ENCODE assay signal across 18 mouse cellular contexts in genomic region chr6:17466526-17466925, GRCm38 (mm10). TPM values are rescaled to one million over a fixed set of nuclear protein-coding genes. Genes with fewer than 3 reads are reported as not detected.
A peak's percentile ranks its signal among the peaks of the same experiment; 100 is the strongest.
DNase-seq lines count a peak whose midpoint lies in the region; ATAC-seq and TF ChIP-seq lines count a peak whose summit lies in the region.
"Had no signal": no experiment of that assay in that cellular context is flagged by ENCODE, and none has a peak within 500 bp of the region (broad histone marks: within the 10 kb centered on the region; RNA-seq: fewer than 3 reads in every experiment).

No protein-coding gene starts in this region.

- 72% methylated on average over 3 of the region's 3 CpGs for WGBS in kidney, embryonic 15.5 days
- WGBS in liver, embryonic 11.5 days = 41% methylated on average over 3 of the region's 3 CpGs

- H3ac ChIP-seq in myocyte (ENCODE audit: control insufficient read depth, insufficient read length) = no peak overlapping the region

- ATAC-seq in kidney, embryonic 15.5 days (replicated peaks; ENCODE audit: low FRiP score) = no peak
- peak; percentile 46 for ATAC-seq in common myeloid progenitor, adult 5-6 weeks (replicated peaks; ENCODE audit: low read depth, poor library complexity, severe bottlenecking)
- no peak for ATAC-seq in liver, embryonic 11.5 days (replicated peaks; ENCODE audit: low FRiP score)
- ATAC-seq: midbrain, embryonic 15.5 days had no signal

- no peak for TF ChIP-seq POLR2A in myocyte (IDR thresholded peaks at IDR 0.05; ENCODE audit: insufficient read length, low read depth)

- no peak overlapping the region for H3K9ac ChIP-seq in kidney, embryonic 15.5 days
- H3K9ac ChIP-seq in liver, embryonic 11.5 days (ENCODE audit: low read depth, low read length) = no peak overlapping the region
- H3K9ac ChIP-seq: heart, embryonic 12.5 days; lung, embryonic 14.5 days; midbrain, embryonic 15.5 days; neural tube, embryonic 12.5 days had no signal

- H3K4me2 ChIP-seq in kidney, embryonic 15.5 days = peak overlapping the region; percentile 41
- peak overlapping the region; percentile 10; the same call in 1 of the 2 replicates for H3K4me2 ChIP-seq in liver, embryonic 11.5 days
- no peak overlapping the region for H3K4me2 ChIP-seq in myocyte (ENCODE audit: low read depth)
- H3K4me2 ChIP-seq: heart, embryonic 12.5 days; midbrain, embryonic 15.5 days; neural tube, embryonic 12.5 days had no signal

- H3K27ac ChIP-seq in kidney, embryonic 15.5 days = no peak overlapping the region
- no peak overlapping the region for H3K27ac ChIP-seq in liver, embryonic 11.5 days (ENCODE audit: low read depth, low read length)
- H3K27ac ChIP-seq: midbrain, embryonic 15.5 days; neural tube, embryonic 12.5 days had no signal

- H3K79me2 ChIP-seq in myocyte (ENCODE audit: control insufficient read depth, insufficient read depth) = peaks cover 38% of the 10 kb centered on the region

- H3K9me3 ChIP-seq in kidney, embryonic 15.5 days (replicated peaks) = no peaks in the 10 kb centered on the region
- no peaks in the 10 kb centered on the region for H3K9me3 ChIP-seq in liver, embryonic 11.5 days (ENCODE audit: control insufficient read depth, low read length)
- H3K9me3 ChIP-seq: heart, embryonic 12.5 days; midbrain, embryonic 15.5 days; neural tube, embryonic 12.5 days had no signal

- H3K36me3 ChIP-seq in kidney, embryonic 15.5 days = no peaks in the 10 kb centered on the region
- H3K36me3 ChIP-seq in liver, embryonic 11.5 days (ENCODE audit: control insufficient read depth, insufficient read depth, low read length) = no peaks in the 10 kb centered on the region
- no peaks in the 10 kb centered on the region for H3K36me3 ChIP-seq in myocyte (ENCODE audit: control insufficient read depth, insufficient read depth)
- H3K36me3 ChIP-seq: heart, embryonic 12.5 days; midbrain, embryonic 15.5 days; neural tube, embryonic 12.5 days had no signal

- 0 out of 2 replicates have a peak overlapping the region, but pooled peaks have one; percentile 10 for H3K4me3 ChIP-seq in kidney, embryonic 15.5 days (replicated peaks)
- no peak overlapping the region for H3K4me3 ChIP-seq in liver, embryonic 11.5 days (ENCODE audit: low read depth, low read length)
- H3K4me3 ChIP-seq in myocyte = no peak overlapping the region
- H3K4me3 ChIP-seq: heart, embryonic 12.5 days; midbrain, embryonic 15.5 days; neural tube, embryonic 12.5 days had no signal

- DNase-seq in kidney, postnatal 4 days = no peak
- DNase-seq in liver, embryonic 11.5 days (ENCODE audit: low spot score) = no peak
- no peak for DNase-seq in gastrocnemius, postnatal 10 days
- no peak for DNase-seq in adrenal gland, postnatal 10 days
- DNase-seq in spleen, postnatal 4 days (ENCODE audit: low spot score in 2 of 2) = no peak
- DNase-seq: adrenal gland, adult 8-10 months; cerebellum, adult 8-10 months; heart, postnatal 36 days; kidney, postnatal 10 days; layer of hippocampus, adult 9-11 months; lung, embryonic 14.5 days; retina, postnatal 1 day had no signal

- H3K27me3 ChIP-seq in kidney, embryonic 15.5 days = peaks cover 15% of the 10 kb centered on the region
- peaks cover 21% of the 10 kb centered on the region for H3K27me3 ChIP-seq in liver, embryonic 11.5 days (replicated peaks; ENCODE audit: control insufficient read depth, insufficient read depth, low read length)
- no peaks in the 10 kb centered on the region for H3K27me3 ChIP-seq in myocyte (ENCODE audit: control insufficient read depth, insufficient read depth, insufficient read length)

- H3K4me1 ChIP-seq in kidney, embryonic 15.5 days = peaks cover 22% of the 10 kb centered on the region
- no peaks in the 10 kb centered on the region; the same call in 1 of the 2 replicates for H3K4me1 ChIP-seq in liver, embryonic 11.5 days (replicated peaks; ENCODE audit: control insufficient read depth, insufficient read depth, low read length)

TF ChIP-seq in myocyte, 11 proteins besides CTCF, POLR2A, EP300 and RAD21:
- TF ChIP-seq CEBPB (IDR thresholded peaks at IDR 0.05; ENCODE audit: insufficient read depth, poor library complexity, severe bottlenecking) (0 out of 2 replicates have a peak, but pooled peaks have one; percentile 21), REST (IDR thresholded peaks at IDR 0.05; ENCODE audit: insufficient read depth, insufficient read length) (no peak), TCF12 (IDR thresholded peaks at IDR 0.05; ENCODE audit: insufficient read depth, poor library complexity, severe bottlenecking) (no peak)
TF ChIP-seq in myocyte: peak in this region for 1.

RNA-seq across cellular contexts. Expression of gene Met, which starts 2.9 kb away (rescaled TPM):
- 15.1 and 16.1 TPM in 2 replicates for polyA plus RNA-seq in kidney, embryonic 15.5 days (2015; fragmentation: Nextera tagmentation; extraction: Ambion mirVana)
- 6.4 and 6.7 TPM in 2 replicates for total RNA-seq in common myeloid progenitor, adult 5-6 weeks (2017)
- polyA plus RNA-seq in liver, embryonic 11.5 days (2014; fragmentation: Nextera tagmentation; extraction: Ambion mirVana) = 7.8 and 8.2 TPM in 2 replicates
- polyA plus RNA-seq in myocyte (2012; fragmentation: generic; extraction: Trizol) = 4.5 TPM
- 10 to 100 TPM in 1 of 2 experiments, 1 to 10 TPM in 1; 8.8 to 12.9 TPM for total RNA-seq in gastrocnemius, postnatal 10 days (2021)
- total RNA-seq in adrenal gland, postnatal 10 days (2021) = 10 to 100 TPM; 13.0 to 17.5 TPM
